Mouse (Mus musculus) olfactory bulb, adult 2 months (tissue): Measurements from ENCODE around the gene Ldhd. TPM values are rescaled to one million over a fixed set of nuclear protein-coding genes. Genes with fewer than 3 reads are reported as not detected.

Experiments used
- H3K27ac ChIP-seq: fragments of 200-500 bp; 2 replicates; pipeline ENCODE4 v1.5.1; 2012; ENCODE audit warnings: low read depth, low read length; ENCODE audit not compliant: insufficient read depth
- H3K4me1 ChIP-seq: fragments of 200-500 bp; 2 replicates; pipeline ENCODE4 v1.6.1; 2012; ENCODE audit warnings: low read length; ENCODE audit not compliant: control insufficient read depth, insufficient read depth
- H3K4me3 ChIP-seq: fragments of 200-500 bp; 2 replicates; pipeline ENCODE4 v1.5.1; 2012; ENCODE audit warnings: mild to moderate bottlenecking, low read depth, low read length, moderate library complexity; ENCODE audit not compliant: insufficient read depth
- CTCF ChIP-seq: fragments of 200-500 bp; IDR thresholded peaks from 2 replicates; pipeline ENCODE4 v1.5.1; 2012; ENCODE audit warnings: low read depth, mild to moderate bottlenecking, low read length, moderate library complexity; ENCODE audit not compliant: insufficient read depth
- POLR2A ChIP-seq: fragments of 200-500 bp; IDR thresholded peaks from 2 replicates; pipeline ENCODE4 v1.6.1; 2012; ENCODE audit warnings: mild to moderate bottlenecking, low read depth, low read length, moderate library complexity; ENCODE audit not compliant: insufficient read depth
- WGBS: fragments of 180-500 bp; shearing (Covaris S2); methylation state at CpG from one replicate; pipeline ENCODE4 v1.1.7; 2018; 5-methylcytosine and 5-hydroxymethylcytosine counted together
- polyA plus RNA-seq: library from polyadenylated mRNA; stranded (reverse); fragments of >200 nt; gene quantifications from 2 replicates; pipeline ENCODE4 v1.2.4, GENCODE M21; 2012; ENCODE audit warnings: low replicate concordance; ENCODE audit not compliant: missing spikeins, insufficient read depth, insufficient read length

Gene Ldhd
- polyA plus RNA-seq, 1 experiment: not detected

DNA sequence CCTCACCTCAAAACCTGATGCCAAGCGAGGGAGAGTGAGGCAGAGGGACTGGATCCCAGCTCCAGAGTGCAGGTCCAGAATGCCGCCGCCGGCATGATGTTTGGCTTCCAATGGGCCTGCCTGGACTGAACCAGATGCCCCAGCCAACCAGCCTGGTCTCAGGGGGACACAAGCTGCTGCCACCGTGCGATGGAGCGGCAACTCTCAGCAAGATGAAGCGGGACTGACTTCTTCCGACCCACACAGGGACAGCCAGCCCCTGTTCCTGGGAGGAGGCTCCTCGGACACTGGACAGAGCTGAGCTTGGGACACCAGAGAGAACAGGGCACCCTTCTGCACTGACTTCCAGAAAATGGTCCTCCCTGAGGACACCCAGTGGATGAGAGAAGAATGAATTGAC lies 7.6 kb downstream of the Ldhd start:
- H3K27ac ChIP-seq: no peak overlapping the region
- peaks cover 43% of the 10 kb centered on the region for H3K4me1 ChIP-seq
- no peak overlapping the region for H3K4me3 ChIP-seq
- 71% methylated on average over 10 of the region's 10 CpGs for WGBS
- TF ChIP-seq CTCF: no peak
- TF ChIP-seq POLR2A: no peak

DNA sequence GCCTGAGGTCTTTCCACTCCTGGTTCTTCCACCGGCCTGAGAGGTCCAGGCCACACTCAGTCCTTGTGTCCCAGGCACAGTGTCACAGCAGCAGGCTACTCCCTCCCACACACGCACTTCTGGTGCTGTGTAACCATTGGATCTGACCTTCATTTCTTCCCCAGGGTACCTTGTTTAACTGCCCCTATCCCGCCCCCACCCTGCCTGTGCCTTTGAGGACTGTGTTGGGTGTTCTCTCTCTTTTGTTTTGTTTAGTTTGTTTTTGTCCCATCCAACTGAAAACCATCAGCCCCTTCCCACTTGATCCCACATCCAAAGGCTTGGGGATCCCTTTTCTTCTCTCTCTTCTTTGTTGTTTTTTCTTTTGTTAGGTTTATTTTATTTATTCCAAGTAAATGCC lies 8.1 kb downstream of the Ldhd start:
- 60% methylated on average over 3 of the region's 3 CpGs for WGBS
- TF ChIP-seq CTCF (no peak), POLR2A (no peak)
- Histone ChIP-seq H3K4me1 (peaks cover 40% of the 10 kb centered on the region), H3K4me3 (no peak overlapping the region), H3K27ac (no peak overlapping the region)

DNA sequence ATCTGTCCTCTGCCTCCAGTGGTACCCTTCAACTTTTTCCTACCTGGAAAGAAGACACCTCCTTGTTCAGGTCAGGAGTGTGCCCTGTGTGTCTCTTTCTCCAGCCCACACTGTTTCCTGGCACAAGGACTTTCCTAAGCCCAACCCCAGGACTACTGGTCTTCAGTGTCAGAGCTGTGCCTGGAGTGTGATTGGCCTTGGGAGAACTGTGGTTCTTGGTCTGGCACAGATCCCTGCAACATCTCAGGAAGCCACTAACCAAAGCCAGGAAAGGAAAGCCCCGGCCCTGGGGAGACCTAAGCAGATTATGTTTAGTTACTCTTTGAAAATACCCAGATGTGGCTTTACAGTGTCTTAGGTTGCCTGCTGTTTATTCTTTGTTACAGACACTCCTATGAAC lies 10.2 kb downstream of the Ldhd start:
- Histone ChIP-seq H3K27ac (no peak overlapping the region), H3K4me3 (no peak overlapping the region), H3K4me1 (peaks cover 29% of the 10 kb centered on the region)
- WGBS: 44% methylated on average over 1 of the region's 1 CpGs
- no peak for TF ChIP-seq CTCF
- no peak for TF ChIP-seq POLR2A

DNA sequence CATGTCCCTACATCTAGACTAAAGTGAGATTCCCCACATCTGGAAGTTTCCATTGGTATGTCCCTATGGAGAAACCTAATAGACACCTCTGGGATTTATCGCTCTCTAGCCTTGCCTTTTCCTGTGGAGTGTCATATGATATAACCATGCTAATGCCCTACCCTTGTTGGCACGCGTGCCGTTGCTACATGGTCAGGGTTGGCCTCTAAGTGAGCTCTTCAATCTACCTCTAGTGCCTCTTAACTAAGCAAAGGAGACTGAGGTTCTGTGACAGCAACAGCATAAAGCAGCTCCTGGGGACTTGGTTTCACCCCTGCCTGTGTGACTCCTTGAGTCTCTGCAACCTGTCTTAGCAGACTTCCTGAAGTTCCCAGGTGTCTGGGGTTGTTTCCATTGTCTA lies 11.9 kb downstream of the Ldhd start:
- WGBS: 92% methylated on average over 4 of the region's 4 CpGs

DNA sequence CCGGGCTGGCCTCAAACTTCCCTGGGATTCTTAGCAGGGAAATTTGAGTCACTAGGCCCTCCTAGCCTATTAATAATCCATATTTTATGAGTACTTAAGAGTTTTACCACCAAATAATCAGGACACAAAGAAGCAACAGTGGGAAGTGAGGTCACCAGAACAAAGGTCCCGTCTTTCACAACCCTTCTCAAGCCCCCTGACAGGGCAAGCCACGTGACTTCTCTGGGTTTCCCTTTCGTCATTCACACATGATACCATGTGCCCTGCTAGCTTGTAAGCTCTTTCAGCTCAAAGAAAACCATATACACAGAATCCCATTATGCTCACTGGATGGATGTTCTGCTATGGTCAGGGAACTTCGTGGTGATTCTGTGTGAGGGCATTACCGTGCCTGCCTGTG lies 12.4 kb downstream of the Ldhd start:
- 64% methylated on average over 6 of the region's 6 CpGs for WGBS
- no peak for TF ChIP-seq POLR2A
- TF ChIP-seq CTCF: no peak

More for the DNA sequence above, 11.9 kb downstream of the Ldhd start:
- Histone ChIP-seq H3K4me1 (peaks cover 17% of the 10 kb centered on the region; the same call in 1 of the 2 replicates), H3K4me3 (no peak overlapping the region), H3K27ac (no peak overlapping the region)
- TF ChIP-seq POLR2A (no peak), CTCF (no peak)

DNA sequence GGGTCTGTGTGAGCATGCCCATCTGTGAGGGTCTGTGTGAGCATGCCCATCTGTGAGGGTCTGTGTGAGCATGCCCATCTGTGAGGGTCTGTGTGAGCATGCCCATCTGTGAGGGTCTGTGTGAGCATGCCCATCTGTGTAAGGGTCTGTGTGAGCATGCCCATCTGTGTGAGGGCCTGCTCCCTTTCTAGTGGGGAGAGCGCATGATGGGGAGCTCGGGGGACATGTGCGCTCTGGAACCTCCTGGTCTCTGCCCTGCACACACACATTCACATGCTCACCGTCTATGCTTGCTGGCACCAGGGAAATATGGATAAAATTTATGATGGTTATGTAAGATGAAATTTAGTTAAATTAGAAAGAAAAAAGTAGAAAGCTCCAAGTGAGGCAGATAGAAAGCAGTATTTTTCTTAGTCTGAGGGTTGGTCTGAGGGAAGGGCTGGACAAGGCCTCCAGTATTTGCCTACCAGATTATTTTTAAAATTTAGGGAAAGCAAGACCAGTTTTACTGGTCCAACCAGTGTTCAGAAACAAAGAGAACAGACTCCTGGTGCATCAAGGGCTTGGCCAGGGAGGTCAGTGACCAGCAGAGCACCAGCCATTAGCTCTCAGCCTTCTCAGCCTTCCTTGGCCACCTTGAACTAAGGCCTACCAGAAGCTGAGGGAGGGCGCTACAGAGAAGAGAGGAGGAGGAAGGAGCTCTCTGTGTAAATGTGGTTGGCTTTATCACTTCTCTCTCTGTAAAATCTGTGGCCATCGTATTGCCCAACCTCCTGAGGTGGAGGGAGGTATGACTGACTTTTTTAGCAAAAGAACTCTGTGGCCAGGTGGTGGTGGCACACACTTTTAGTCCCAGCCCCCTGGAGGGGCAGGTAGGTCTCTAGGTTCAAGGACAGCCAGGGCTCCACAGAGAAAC lies 15.1 kb downstream of the Ldhd start:
- Histone ChIP-seq H3K4me1 (peaks cover 10% of the 10 kb centered on the region; the same call in 1 of the 2 replicates), H3K4me3 (no peak overlapping the region), H3K27ac (no peak overlapping the region)
- WGBS: 92% methylated on average over 6 of the region's 6 CpGs
- TF ChIP-seq POLR2A (no peak), CTCF (no peak)

More for the DNA sequence above, 12.4 kb downstream of the Ldhd start:
- Histone ChIP-seq H3K27ac (no peak overlapping the region), H3K4me3 (no peak overlapping the region), H3K4me1 (peaks cover 17% of the 10 kb centered on the region; the same call in 1 of the 2 replicates)

DNA sequence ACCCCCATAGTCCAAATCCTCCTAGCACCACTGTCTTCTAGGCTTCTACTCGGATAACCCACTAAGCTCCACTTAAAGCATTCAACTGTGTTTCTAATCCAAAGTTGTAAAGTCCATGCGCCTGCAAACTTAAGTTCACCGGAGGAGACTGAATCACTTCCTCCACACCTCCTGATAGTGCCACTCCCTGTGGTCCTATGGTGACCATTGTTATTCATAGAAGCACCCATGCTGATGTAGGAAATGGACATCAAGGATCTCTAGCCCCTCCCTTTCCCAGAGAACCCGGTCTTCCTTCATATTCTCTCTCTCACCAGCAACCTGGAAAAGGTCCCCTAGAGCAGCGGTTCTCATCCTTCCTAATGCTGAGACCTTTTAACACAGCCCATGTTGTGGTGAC lies 17.0 kb downstream of the Ldhd start:
- no peak overlapping the region for H3K4me3 ChIP-seq
- no peak overlapping the region for H3K27ac ChIP-seq
- TF ChIP-seq CTCF: no peak
- no peak for TF ChIP-seq POLR2A
- 84% methylated on average over 5 of the region's 5 CpGs for WGBS
- peaks cover 12% of the 10 kb centered on the region; the same call in 1 of the 2 replicates for H3K4me1 ChIP-seq

DNA sequence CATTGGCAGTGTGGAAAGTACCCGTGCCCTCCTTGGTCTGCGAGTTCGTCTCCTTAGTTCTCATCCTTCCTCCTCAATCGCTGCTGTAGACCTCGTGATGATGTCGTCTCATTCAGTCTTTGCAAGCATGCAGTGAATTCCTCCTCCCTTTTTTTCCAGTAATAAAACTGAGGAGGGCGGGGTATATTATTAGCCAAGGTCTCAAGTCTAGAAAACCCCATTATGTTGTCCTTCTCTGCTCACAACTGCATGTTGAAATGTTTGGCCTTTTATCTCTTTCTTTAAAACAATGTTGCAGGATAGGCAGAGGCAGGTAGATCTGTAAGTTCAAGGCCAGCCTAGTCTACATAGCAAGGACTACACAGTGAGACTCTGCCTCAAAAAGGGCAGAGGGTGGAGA lies 22.8 kb downstream of the Ldhd start:
- TF ChIP-seq CTCF (no peak), POLR2A (no peak)
- Histone ChIP-seq H3K4me1 (peaks cover 18% of the 10 kb centered on the region), H3K27ac (no peak overlapping the region), H3K4me3 (no peak overlapping the region)
- 70% methylated on average over 7 of the region's 7 CpGs for WGBS

DNA sequence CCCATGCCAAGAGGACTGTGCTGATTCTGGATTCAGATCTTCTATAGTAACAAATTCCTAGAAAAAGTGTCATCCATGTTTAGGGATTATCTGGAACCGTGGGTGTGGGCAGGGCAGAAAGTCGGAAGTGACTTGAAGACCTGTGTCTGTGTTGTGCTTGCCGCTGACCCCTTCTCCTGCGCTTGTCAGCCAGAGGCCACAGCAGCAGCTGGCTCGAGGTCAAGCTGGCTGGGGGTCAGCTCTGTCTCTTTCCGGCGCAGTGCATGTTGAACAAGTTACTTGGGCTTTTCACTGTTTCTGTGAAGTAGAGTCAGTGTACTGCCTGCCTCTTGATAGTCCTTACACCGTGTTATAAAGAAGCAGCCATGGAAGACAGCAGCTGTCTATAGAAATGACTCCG lies 23.2 kb downstream of the Ldhd start:
- TF ChIP-seq POLR2A: no peak
- 78% methylated on average over 9 of the region's 9 CpGs for whole genome bisulfite sequencing
- no peak overlapping the region for H3K27ac ChIP-seq
- peaks cover 18% of the 10 kb centered on the region for H3K4me1 ChIP-seq
- H3K4me3 ChIP-seq: no peak overlapping the region

DNA sequence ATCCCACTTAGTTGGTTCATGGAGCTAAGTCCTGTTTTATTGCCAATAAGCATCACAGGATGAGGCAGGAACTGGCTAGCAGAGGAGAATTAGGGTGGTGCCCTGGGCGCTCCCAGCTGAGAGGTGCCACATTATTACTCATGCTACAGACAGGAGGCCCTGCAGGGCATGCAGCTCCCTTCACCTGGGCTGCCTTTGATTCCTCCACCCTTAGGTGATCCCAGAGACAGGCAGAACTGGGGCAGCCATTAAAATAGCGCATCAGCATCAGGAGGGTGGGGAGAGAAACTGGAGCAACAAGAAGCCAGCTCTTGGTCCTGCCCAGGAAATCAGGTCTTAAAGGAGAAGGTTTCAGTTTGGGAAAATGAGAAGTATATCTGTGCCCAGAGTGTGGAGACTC lies 25.2 kb downstream of the Ldhd start:
- WGBS: 81% methylated on average over 2 of the region's 2 CpGs
- no peak overlapping the region for H3K4me3 ChIP-seq
- peaks cover 13% of the 10 kb centered on the region for H3K4me1 ChIP-seq
- H3K27ac ChIP-seq: no peak overlapping the region
- TF ChIP-seq CTCF (no peak), POLR2A (no peak)
